Mouse (Mus musculus): ENCODE data around the gene Dcbld1.
A peak's percentile ranks its signal among the peaks of the same experiment; 100 is the strongest.

Gene Dcbld1

GRCm38 (mm10) chr10:52233301-52233968, at the start of gene Dcbld1:
Dcbld1 (plus strand) TSS chr10:52233619.
- peak; percentile 78 for DNase-seq (ENCODE audit: extremely low read depth, insufficient read length, low spot score)

GRCm38 (mm10) chr10:52185900-52186299, 47.5 kb upstream of the Dcbld1 start:
- no peak for DNase-seq (ENCODE audit: extremely low read depth, insufficient read length, low spot score)

- DNase-seq (ENCODE audit: extremely low read depth, insufficient read length, low spot score), result no peak
Measured at GRCm38 (mm10) chr10:52194957-52195852, 38.2 kb upstream of the Dcbld1 start, which contains the start of gene Ros1. Ros1 (minus strand) TSS chr10:52195244.

- no peak for DNase-seq (ENCODE audit: extremely low read depth, insufficient read length, low spot score)
Measured at GRCm38 (mm10) chr10:52204006-52204405, 29.4 kb upstream of the Dcbld1 start.

- no peak for DNase-seq (ENCODE audit: extremely low read depth, insufficient read length, low spot score)
Measured at GRCm38 (mm10) chr10:52215267-52215818, 18.1 kb upstream of the Dcbld1 start.

- no peak for DNase-seq (ENCODE audit: extremely low read depth, insufficient read length, low spot score)
Measured at GRCm38 (mm10) chr10:52216797-52217563, 16.4 kb upstream of the Dcbld1 start.

GRCm38 (mm10) chr10:52217564-52217934, 15.9 kb upstream of the Dcbld1 start:
- no peak for DNase-seq (ENCODE audit: extremely low read depth, insufficient read length, low spot score)

- DNase-seq (ENCODE audit: extremely low read depth, insufficient read length, low spot score), result no peak
Measured at GRCm38 (mm10) chr10:52219600-52219999, 13.8 kb upstream of the Dcbld1 start.

GRCm38 (mm10) chr10:52232196-52233176, 933 bp upstream of the Dcbld1 start:
- no peak for DNase-seq (ENCODE audit: extremely low read depth, insufficient read length, low spot score)

- DNase-seq (ENCODE audit: extremely low read depth, insufficient read length, low spot score), result peak; percentile 74
Measured at GRCm38 (mm10) chr10:52233969-52234653, 692 bp downstream of the Dcbld1 start.

GRCm38 (mm10) chr10:52234654-52234981, 1.2 kb downstream of the Dcbld1 start:
- DNase-seq (ENCODE audit: extremely low read depth, insufficient read length, low spot score), result no peak

- DNase-seq (ENCODE audit: extremely low read depth, insufficient read length, low spot score), result no peak
Measured at GRCm38 (mm10) chr10:52235461-52235860, 2.0 kb downstream of the Dcbld1 start.

- DNase-seq (ENCODE audit: extremely low read depth, insufficient read length, low spot score), result no peak
Measured at GRCm38 (mm10) chr10:52242015-52242414, 8.6 kb downstream of the Dcbld1 start.

GRCm38 (mm10) chr10:52242680-52243323, 9.4 kb downstream of the Dcbld1 start:
- DNase-seq (ENCODE audit: extremely low read depth, insufficient read length, low spot score), result no peak

- no peak for DNase-seq (ENCODE audit: extremely low read depth, insufficient read length, low spot score)
Measured at GRCm38 (mm10) chr10:52246207-52246606, 12.8 kb downstream of the Dcbld1 start.

- no peak for DNase-seq (ENCODE audit: extremely low read depth, insufficient read length, low spot score)
Measured at GRCm38 (mm10) chr10:52252240-52252639, 18.8 kb downstream of the Dcbld1 start.

- no peak for DNase-seq (ENCODE audit: extremely low read depth, insufficient read length, low spot score)
Measured at GRCm38 (mm10) chr10:52253426-52253825, 20.0 kb downstream of the Dcbld1 start.

- no peak for DNase-seq (ENCODE audit: extremely low read depth, insufficient read length, low spot score)
Measured at GRCm38 (mm10) chr10:52257768-52258167, 24.3 kb downstream of the Dcbld1 start.
